Mouse (Mus musculus): Measurements from ENCODE around the gene Gnl2. TPM values are rescaled to one million over a fixed set of nuclear protein-coding genes. Genes with fewer than 3 reads are reported as not detected.

The Gnl2 gene
- total and polyA plus RNA-seq, 3 experiments = 65.0 to 139 (median 66.8) TPM

GRCm38 (mm10) chr4:125020780-125021538, 4.6 kb downstream of the Gnl2 start:
- in situ Hi-C loops (cut with MboI; ENCODE audit: low pct_ligation_motif_present, low pct_unique_long_range_greater_than_20kb, low sequenced_read_pairs) (no loop called here), dilution Hi-C loops (cut with MboI; ENCODE audit: extremely low pct_ligation_motif_present, extremely low pct_unique_long_range_greater_than_20kb, low sequenced_read_pairs) (no loop called here)
- Histone ChIP-seq H3K4me3 (replicated peaks in 1 of 3; ENCODE audit: low read depth in 2 of 3, low read length in 2 of 3, poor library complexity in 1 of 3) (no peak overlapping the region), H3K9me3 (replicated peaks; ENCODE audit: low read length) (no peaks in the 10 kb centered on the region), H3K27ac (ENCODE audit: insufficient read depth, low read depth) (no peak overlapping the region), H3K36me3 (replicated peaks in 1 of 2; ENCODE audit: control insufficient read depth in 1 of 2, insufficient read depth in 1 of 2, low read length in 1 of 2) (no peaks in the 10 kb centered on the region), H3K9ac (ENCODE audit: insufficient read depth, low read depth) (no peak overlapping the region), H3K27me3 (replicated peaks) (peaks cover 88% of the 10 kb centered on the region), H3K4me2 (ENCODE audit: insufficient read depth, low read depth, poor library complexity, severe bottlenecking) (no peak overlapping the region), H3K79me2 (replicated peaks; ENCODE audit: control insufficient read depth, extremely low read depth, insufficient read depth, poor library complexity, severe bottlenecking) (no peaks in the 10 kb centered on the region), H3K4me1 (ENCODE audit: control insufficient read depth in 1 of 2, insufficient read depth in 2 of 2) (no peaks in the 10 kb centered on the region)
- TF ChIP-seq SMC3 (IDR thresholded peaks at IDR 0.05; ENCODE audit: low read depth, low read length) = peak; percentile 83
- peak in 1 of 2 experiments; percentile 77; a peak in 2 of 4 replicates for TF ChIP-seq CTCF (conservative IDR thresholded peaks at IDR 0.05 in 1 of 2, IDR thresholded peaks at IDR 0.05 in 1 of 2; ENCODE audit: low read depth in 2 of 2, low read length in 2 of 2)
- peak; percentile 47 for TF ChIP-seq RAD21 (IDR thresholded peaks at IDR 0.05; ENCODE audit: low read depth, low read length)
- TF ChIP-seq ZNF384 (IDR thresholded peaks at IDR 0.05; ENCODE audit: low read depth, low read length) = no peak
- TF ChIP-seq ZC3H11A (IDR thresholded peaks at IDR 0.05; ENCODE audit: low read depth, low read length) = 0 out of 2 replicates have a peak, but pooled peaks have one; percentile 5
- peak; percentile 33 for DNase-seq (ENCODE audit: extremely low read depth)

DNA sequence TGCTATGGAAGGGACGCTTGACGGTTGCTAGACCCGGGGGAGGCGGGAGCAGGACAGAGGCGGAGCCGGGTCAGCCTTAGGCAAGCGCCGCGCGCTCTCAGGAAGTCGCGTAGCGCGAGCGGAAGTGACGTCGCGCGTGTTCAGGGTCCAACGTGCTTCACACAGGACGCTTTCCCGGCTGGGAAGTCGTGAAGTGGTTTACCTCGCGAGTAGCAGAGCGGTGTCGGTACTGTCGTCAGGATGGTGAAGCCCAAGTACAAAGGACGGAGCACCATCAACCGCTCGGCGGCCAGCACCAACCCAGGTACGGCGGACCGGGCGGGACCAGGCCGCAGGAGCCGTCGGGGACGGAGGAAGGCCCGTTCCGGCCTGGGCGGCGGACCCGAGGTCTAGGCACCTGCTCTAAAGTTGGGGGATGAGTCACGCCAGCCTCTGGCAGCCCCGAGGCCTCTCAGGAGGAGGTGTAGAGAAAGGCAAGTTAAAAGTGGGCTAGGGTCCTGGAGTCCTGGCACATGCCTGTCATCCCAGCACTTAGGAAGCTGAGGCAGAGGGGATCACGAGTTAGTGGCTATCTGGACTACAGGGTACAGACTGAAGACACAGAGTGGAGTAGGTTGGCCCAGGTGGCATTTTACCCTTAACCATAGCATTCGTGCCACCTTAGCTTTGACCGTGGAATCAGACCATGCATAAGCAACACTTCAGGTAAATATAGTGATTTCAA, 13.7 kb downstream of the Gnl2 start:
- in situ Hi-C loops (cut with MboI; ENCODE audit: low pct_ligation_motif_present, low pct_unique_long_range_greater_than_20kb, low sequenced_read_pairs) = no loop called here
- Histone ChIP-seq H3K4me1 (ENCODE audit: control insufficient read depth in 1 of 2, insufficient read depth in 2 of 2) (peaks cover 3 to 25% of the 10 kb centered on the region in 2 experiments; a peak in 3 of 4 replicates), H3K79me2 (replicated peaks; ENCODE audit: control insufficient read depth, extremely low read depth, insufficient read depth, poor library complexity, severe bottlenecking) (peaks cover 45% of the 10 kb centered on the region), H3K9ac (ENCODE audit: insufficient read depth, low read depth) (peak overlapping the region; percentile 91), H3K9me3 (replicated peaks; ENCODE audit: low read length) (no peaks in the 10 kb centered on the region), H3K4me3 (replicated peaks in 1 of 3; ENCODE audit: low read depth in 2 of 3, low read length in 2 of 3, poor library complexity in 1 of 3) (peak overlapping the region; percentile 61 to 98 (median 96)), H3K4me2 (ENCODE audit: insufficient read depth, low read depth, poor library complexity, severe bottlenecking) (peak overlapping the region; percentile 84), H3K27me3 (replicated peaks) (peaks cover 38% of the 10 kb centered on the region), H3K36me3 (replicated peaks in 1 of 2; ENCODE audit: control insufficient read depth in 1 of 2, insufficient read depth in 1 of 2, low read length in 1 of 2) (peaks cover 7 to 28% of the 10 kb centered on the region in 2 experiments), H3K27ac (ENCODE audit: insufficient read depth, low read depth) (peak overlapping the region; percentile 50)
- peak; percentile 91 for DNase-seq (ENCODE audit: extremely low read depth)
- dilution Hi-C loops (cut with MboI; ENCODE audit: extremely low pct_ligation_motif_present, extremely low pct_unique_long_range_greater_than_20kb, low sequenced_read_pairs) = no loop called here
- TF ChIP-seq MXI1 (IDR thresholded peaks at IDR 0.05; ENCODE audit: low read depth, low read length) (peak; percentile 96), POLR2AphosphoS2 (IDR thresholded peaks at IDR 0.05; ENCODE audit: low read depth, low read length) (peak; percentile 45; the same call in 1 of the 2 replicates), NRF1 (IDR thresholded peaks at IDR 0.05; ENCODE audit: low read depth, low read length) (peak; percentile 77), POLR2A (IDR thresholded peaks at IDR 0.05; ENCODE audit: low read depth, low read length) (peak; percentile 96), ZMIZ1 (IDR thresholded peaks at IDR 0.05; ENCODE audit: low read depth, low read length) (peak; percentile 63; the same call in 1 of the 2 replicates), HCFC1 (IDR thresholded peaks at IDR 0.05; ENCODE audit: low read depth, low read length) (peak; percentile 83), KAT2A (IDR thresholded peaks at IDR 0.05; ENCODE audit: insufficient replicate concordance, low read length) (peak; percentile 57; the same call in 1 of the 2 replicates), E2F4 (IDR thresholded peaks at IDR 0.05; ENCODE audit: insufficient replicate concordance, low read depth, low read length) (peak; percentile 63; the same call in 1 of the 2 replicates), TCF12 (IDR thresholded peaks at IDR 0.05; ENCODE audit: low read depth, low read length) (peak; percentile 55; the same call in 1 of the 2 replicates), NELFE (IDR thresholded peaks at IDR 0.05; ENCODE audit: low read depth, low read length) (peak; percentile 94), MEF2A (IDR thresholded peaks at IDR 0.05; ENCODE audit: borderline replicate concordance, low read depth, low read length) (peak; percentile 48; the same call in 1 of the 2 replicates), USF2 (conservative IDR thresholded peaks at IDR 0.05; ENCODE audit: low read depth, low read length) (no peak), CTCF (conservative IDR thresholded peaks at IDR 0.05 in 1 of 2, IDR thresholded peaks at IDR 0.05 in 1 of 2; ENCODE audit: low read depth in 2 of 2, low read length in 2 of 2) (no peak), ELF1 (IDR thresholded peaks at IDR 0.05; ENCODE audit: low read depth, low read length) (peak; percentile 76), CHD2 (IDR thresholded peaks at IDR 0.05; ENCODE audit: low read length) (no peak), MAX (IDR thresholded peaks at IDR 0.05; ENCODE audit: low read length) (peak; percentile 90), JUND (conservative IDR thresholded peaks at IDR 0.05; ENCODE audit: low read depth, low read length) (no peak), MYC (IDR thresholded peaks at IDR 0.05; ENCODE audit: low read depth, low read length) (peak; percentile 91; the same call in 1 of the 2 replicates), SIN3A (IDR thresholded peaks at IDR 0.05; ENCODE audit: low read length) (peak; percentile 92), IRF4 (IDR thresholded peaks at IDR 0.05; ENCODE audit: low read depth, low read length) (no peak; the same call in 1 of the 2 replicates), TBP (conservative IDR thresholded peaks at IDR 0.05; ENCODE audit: low read depth, low read length) (peak; percentile 54), JUN (IDR thresholded peaks at IDR 0.05; ENCODE audit: insufficient read depth, low read depth, low read length) (no peak)
